Mouse (Mus musculus) c-Kit-positive CD71-positive TER-119-positive erythroid progenitor cells, embryonic 14.5 days (primary cell): ENCODE data around the gene Zmynd11.
"Not testable (repeated sequence)": the region's sequence is repeated elsewhere in the genome, so short reads cannot be mapped to it uniquely, and the experiment has no call there.

ENCODE experiments used
- DNase-seq: peaks from one replicate; pipeline ENCODE4 v3.0.0-alpha.2; 2013; ENCODE audit warnings: low spot score

Gene Zmynd11

DNA sequence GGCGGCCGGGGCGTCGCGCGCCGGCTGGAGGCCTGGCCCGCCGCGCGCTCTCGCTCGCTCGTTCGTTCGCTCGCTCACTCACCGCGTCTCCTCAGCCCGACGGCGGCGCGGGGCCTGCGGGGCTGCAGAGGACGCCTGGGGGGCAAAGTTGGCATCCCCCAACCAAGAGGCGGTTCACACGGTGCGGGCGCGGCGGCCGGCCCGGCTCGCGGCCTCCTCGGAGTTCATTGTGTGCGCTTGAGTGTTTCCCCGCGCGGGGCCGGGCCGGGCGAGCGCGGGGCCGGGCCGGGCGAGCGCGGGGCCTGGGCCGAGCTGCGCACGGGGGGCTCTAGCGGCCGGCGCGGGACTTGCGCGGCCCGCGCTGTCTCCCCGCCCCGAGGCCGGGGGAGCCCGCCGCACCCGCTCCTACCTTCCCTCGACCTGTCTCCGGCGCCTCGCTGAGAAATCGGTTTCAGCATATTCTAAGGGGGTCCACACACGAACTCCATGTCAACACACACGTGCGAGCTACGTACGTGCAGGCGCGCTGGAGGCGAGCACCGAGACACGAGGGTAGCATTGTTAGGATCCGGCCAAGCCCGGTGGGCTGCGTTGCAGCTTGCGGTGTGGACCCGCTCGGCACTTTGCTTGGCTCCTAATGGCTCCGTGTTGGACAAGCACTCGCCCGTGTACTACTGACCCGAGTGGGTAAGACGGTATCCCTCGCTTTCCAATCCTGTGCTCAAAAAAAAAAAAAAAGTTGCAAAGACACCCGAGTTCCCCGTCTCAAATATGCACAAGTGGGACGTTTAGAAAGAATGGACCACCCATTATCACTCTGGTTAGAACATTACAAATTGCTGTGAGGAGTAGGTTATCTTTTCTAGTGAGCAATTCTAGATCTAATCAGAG, at the start of gene Zmynd11:
Zmynd11 (minus strand) TSS at position 685 of the 891 bp plus-strand sequence.
- DNase-seq: peak; percentile 16

DNA sequence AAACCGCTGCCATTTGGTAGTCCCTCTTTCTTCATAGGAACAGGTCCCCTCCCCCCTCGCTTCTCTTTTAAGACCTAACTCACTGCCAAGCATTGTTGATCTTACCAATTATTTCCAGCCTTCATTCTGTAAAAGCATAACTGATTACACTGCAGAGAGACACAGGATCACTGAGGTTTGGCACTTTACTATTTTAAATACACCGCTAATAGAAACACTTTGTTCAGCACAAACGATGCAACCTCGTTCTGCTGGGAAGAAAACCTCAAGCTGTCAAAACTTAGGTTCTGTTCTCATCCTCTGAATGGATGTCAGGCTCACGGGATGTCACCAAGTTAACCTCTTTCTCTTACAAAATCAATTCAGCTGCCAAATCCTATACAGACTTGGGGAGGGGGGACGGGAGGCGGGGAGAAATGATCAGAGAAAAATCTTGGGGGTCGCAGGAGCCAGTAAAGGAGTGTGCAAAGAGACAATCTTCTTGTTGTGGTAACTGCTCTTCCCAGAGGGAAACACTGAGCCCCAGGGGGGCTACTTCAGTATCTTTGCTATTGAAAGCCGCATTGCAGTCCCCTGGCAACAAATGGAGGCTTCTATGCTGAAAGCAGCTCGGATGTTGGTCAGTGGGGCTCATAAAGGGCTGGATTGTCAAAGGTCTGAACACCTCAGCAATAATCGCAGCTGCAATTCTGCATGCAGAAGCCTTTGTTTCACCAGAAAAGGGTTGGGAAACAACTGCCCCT, 30.9 kb upstream of the Zmynd11 start:
- no peak for DNase-seq

DNA sequence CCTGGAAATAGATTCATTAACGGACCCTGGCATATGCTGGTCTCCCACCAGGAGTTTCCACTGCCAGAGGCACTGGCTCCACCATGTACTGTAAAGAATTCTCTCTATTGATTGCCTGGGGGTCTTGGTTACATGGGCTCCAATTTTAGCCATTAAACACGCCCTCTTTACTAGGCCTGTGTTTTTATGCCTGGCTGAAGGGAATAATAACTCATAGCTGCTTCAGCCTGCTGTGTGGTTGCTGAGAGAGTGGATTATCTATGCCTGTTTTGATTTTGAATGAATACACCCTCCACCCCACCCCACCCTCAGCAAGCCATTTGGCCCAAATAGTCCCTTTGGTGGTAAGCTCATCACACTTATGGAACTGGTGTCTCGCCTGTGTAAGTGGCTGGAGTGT, 20.9 kb upstream of the Zmynd11 start:
- DNase-seq: no peak

DNA sequence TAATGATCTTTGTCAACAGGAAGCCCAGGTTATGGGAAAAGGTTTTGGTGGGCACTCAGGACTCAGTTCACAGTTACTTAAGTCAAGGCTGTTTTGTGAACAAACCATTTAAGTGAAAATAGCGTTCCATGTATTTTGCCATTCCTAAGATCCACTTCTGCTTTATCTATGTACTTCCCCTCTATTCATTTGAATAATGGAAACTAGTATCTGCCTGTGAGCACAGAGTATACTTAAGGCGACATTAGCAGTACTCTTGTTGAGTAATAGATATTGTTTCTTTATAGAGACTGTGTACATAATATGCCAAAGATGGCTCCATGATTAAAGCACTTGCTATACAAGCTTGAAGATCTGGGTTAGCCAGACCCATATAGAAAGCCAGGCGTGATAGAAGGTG, 18.6 kb upstream of the Zmynd11 start:
- no peak for DNase-seq

DNA sequence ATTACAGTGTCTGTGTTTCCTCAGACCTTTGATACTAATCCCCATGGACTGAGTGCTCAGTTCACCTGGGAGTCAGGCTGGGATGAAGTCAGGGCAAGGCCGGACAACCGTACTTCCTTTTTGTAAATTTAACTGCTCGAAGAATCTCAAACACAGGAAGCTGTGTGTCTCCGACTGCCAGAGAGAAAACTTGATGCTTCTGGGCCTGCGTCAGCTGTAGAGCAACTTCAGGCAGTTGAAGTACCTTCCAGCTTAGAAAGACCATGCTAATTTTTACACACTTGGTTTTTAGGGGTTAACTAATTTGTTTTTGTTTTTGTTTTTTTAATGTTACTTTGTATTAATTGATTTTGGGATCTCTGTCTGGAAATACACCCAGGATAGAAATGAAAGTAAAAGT, 10.8 kb upstream of the Zmynd11 start:
- DNase-seq: no peak

DNA sequence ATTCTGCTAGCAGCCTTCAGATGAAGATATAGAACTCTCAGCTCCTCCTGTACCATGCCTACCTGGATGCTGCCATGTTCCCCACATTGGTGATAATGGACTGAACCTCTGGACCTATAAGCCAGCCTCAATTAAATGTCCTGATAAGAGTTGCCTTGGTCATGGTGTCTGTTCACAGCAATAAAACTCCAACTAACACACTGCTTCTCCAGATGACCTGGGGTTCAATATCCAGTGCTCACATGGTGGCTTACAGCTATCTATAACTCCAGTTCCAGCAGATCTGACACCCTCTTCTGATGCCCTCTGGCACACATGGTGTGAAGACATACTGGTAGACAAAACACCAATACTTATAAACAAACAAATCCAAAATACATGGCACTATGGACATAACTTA, 8.9 kb upstream of the Zmynd11 start:
- no peak for DNase-seq

DNA sequence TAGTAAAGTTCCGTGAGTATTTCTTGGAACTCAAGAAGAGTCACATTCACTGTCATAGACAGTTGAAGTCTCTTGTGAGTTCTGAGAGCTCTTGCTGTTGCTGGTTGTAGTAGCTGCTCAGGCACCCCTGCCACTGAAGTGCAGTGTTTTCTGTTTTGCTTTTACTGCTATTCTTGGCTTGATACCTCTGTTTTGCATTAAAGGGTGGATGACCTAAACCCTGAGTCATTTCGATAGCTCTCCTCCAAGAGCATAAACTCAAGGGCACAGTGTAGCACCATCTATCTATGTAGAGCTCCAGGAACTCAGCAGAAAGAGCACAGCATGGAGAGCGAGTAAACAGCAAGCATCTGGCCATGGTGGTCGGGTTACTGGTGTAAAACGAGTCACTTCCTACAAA, 2.1 kb upstream of the Zmynd11 start:
- DNase-seq: no peak

DNA sequence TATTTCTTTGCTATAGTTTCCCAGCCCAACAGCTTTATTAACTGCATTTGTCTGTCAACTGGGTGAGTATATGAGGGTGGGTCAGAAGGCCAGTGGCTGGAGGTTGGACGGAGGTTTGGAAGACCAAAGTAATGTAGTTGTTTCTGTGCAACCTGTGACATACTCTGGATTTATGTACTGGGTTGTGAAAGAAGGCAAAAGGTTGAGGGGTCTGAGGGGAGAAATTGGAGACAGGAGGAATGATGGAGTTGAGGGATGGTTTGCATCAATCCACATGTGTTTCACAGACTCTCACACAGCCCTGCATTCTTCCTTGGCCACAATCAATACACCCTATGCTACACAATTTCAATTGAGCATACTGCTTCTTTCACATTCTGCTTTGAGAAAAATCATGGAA, 1.4 kb upstream of the Zmynd11 start:
- DNase-seq: no peak

DNA sequence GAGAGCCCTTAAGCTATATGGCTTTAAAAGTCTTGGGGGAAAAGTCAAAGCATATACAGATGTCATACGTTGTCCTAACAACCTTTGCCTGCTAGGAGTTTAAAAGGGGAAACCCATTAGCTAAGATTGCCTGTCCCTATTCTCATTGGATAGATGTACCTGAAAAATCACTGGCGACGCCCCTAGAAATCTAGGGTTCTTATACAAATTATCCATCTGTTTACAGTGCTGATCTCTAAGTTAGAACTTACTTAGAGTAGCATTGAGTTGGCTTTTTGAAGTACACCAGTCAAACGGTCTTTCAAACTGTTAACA, 364 bp upstream of the Zmynd11 start:
- DNase-seq: no peak

DNA sequence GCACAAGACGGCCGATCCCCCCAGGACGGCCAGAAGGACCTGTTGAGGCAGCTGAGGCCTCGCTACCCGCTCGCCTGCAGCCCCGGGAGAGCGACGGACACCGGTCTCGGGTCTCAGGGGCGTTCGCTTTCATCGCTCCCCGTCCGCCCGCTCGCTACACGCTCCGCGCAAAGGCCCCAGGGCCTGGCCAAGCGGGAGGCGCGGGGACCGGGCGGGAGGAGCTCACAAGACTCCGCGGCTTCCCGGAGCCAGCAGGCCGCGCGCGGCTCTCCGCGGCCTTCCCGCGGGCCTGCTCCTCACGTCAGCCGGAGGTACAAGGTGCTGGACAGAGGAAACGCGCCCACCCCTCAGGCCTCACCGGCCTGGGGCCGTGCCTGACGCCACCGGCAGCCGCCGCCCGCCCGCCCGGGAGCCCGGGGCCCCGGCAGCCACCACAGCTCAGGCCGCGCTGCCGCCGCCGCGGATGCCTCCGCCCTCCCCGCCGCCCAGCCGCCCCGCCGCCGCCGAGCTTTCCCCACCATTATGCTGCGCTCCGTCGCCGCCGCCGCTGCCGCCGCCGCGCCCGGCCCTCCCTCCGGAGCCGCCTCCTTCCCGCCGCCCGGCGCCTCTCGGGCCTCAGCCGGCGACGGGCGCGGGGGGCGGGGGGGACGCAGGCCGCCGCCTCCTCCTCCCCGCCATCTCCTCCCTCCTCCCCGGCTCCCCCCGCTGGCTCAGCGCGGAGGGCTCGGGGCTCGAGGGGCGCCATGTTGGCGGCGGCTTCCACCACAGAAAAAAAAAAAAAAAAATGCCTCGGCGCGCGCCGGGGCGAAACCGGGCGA, 1.1 kb downstream of the Zmynd11 start:
- peak; percentile 51 for DNase-seq

DNA sequence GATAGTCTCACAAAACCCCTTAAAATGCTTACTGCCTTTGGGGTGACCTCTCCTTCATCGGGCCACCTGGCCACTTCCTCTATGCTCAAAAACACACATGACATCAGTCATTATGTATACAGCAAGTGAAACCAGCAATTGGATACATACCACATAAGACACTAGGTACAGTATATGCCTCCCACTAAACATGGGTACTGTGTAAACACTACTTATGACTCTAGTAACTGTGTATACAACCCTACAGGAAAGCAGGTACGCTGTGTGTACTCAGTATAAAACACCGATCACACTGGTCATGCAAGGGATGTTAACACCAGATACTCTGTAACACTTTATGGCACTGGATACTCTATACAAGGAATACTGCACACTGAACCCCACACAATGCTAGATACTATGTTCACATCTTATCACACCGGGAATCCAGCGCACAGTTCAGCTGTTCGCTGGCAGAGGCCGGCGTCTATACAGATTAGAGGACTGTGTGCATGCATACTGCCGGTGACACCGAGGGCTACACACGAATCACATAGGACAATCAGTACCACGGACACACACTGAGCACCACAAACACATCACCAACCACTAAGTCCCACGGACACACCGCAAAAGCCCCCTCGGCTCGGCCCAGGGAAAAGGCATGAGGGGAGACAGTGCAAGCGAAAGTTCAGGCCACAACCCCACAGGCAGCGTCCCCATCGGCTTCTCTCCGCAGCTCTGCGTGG, 1.9 kb downstream of the Zmynd11 start:
- peak; percentile 64 for DNase-seq

DNA sequence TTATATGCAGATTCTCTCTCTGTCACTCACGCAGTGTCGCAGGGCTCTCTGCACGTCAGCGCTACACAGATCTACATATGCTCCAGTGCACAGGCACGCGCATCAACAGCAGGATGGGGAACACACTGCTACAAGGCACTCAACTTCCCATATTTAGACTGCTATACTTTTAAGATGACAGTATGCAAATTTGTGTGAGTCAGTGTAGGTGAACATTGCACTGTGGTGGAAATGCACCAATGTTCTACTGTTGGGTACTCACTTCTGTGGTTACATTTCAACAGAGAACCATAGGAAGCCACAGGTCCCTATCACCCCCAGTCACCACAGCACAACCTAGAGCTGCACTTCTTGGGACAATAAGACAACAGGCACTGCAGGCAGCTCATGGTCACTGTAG, 5.1 kb downstream of the Zmynd11 start:
- DNase-seq: peak; percentile 28

DNA sequence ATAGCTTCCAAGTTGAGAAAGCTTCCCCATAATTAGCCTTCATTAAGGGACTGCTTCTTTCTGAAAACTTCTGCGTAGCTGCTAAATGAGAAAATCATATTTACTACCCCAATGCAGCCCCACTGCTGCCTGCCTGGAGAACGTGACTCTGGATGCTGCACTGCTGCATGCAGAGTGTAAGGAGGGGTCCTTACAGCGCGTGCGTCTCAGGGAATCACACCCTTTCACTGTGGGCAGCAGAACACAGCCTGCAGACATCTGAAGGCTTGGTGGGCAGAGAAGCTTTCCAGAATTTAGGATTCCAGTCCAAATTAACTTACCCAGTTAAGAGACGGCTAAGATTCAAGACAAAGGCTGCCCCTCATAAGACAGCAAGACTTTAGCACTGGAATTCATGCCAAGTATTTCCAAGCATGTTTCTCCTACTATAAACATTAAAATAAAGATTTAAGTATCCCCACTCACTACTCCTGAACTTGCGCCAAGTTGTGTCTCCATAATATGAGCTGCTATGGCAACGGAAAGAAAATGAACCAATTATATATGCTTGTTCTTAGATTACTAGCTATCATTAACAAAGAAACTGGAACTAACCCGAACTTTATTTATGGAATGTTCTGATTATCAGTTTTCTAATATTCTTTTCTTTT, 7.2 kb downstream of the Zmynd11 start:
- DNase-seq: no peak

DNA sequence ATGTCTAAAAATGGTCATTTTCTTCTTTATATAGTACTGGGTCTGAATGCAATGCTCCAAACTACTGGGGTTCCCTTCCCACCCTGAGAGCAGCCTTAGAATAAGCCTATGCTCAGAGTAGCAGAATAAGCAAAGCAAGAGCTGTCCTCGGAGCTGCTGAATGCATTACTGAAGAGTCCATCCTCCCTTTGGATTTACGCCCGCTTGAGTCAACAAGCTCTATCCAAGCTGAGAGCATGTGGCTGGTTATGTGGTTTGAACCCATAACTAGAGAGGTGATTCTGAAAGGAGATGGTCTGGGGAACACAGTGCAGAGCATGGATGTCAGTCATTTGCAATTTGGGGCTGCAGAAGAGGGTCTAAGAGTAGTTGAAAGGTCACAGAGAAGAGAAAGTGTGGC, 11.4 kb downstream of the Zmynd11 start:
- no peak for DNase-seq

DNA sequence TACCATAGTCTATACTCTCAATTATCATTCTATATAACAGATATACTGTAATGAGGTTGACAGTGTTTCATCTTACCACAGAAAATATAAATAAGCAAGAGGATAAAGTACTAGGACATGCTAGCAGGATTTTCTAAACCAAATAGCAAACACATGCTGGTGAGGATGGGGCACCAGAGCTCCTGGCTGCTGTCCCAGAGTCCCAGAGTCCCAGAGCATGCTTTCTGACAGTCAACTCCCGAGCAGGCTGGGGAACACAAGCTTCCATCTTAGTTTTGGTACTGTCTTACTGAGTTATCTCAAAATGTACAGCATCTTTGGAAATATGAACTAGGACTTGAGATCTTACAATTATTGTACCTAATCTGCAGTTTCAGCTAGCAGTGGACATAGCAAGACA, 14.8 kb downstream of the Zmynd11 start:
- no peak for DNase-seq

DNA sequence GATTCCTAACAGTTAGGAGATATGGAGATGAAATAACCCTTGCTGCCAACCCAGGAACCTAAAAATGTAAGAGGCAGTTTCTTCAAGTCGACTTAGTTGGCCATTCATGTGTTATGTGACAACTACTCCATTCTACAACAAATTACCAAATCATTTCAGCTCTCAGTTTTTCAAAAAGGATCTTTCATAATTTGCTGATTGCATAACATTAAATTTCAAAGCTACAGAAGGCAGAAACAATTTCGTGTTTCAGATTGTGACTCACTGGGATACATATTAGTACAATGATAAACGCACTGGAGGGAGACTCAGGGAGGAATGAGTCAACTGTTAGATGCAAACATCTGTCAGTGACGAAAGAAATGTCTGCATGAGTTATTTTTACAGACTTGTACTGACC, 15.3 kb downstream of the Zmynd11 start:
- no peak for DNase-seq

DNA sequence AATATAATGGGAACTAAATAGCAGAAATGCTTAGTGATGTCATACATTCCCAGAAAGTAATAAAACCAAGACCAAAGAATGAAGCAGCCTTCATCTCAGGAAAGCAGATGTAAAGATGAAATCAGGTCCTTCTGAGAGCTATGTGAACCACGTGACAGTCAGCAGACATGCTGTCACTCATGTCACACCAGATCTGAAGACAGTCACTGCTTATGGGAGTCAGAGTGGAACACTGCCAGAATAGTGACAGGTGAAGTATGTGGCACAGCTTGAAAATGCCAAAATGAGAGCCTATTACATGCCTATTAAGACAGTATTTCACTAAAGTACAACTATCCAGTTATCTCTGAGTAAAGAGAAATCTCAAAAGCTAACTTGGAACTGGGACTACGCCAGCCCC, 26.9 kb downstream of the Zmynd11 start:
- no peak for DNase-seq

DNA sequence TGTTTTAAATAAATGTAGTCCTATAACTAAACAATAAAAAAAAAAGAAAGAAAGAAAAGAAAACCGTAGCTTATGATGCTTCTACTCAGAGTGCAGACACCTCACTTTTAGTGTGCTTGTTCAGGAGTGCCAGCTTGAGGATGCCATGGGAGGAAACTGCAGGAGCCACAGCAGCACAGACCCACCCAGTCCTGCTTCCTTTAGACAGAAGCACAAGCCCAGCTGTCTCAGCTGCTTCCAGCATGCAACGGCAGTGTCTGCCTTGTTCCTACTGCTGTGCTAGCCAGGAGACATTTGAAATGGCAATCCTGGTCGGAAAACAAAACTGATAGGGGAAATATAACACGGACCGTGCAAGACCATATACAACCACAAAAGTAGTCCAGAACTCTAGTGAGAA, 28.1 kb downstream of the Zmynd11 start:
- no peak for DNase-seq

DNA sequence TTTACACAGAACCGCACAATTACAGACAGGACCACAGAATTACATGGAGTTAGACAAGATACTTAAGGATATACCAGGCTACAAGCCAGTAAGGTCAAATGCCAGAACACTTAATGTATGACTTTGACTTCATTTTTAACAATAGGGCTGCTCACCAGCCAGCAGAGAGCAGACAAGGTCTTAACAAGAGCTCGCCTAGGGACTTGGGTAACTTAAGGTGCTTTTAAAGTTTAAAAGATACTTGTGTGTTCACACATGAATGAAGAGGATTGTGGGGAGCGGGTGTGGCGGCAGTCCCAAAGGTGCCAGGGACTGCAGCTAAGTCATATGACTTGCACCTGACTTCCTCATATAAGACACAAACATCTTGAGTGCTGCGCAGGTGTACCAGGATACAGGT, 32.9 kb downstream of the Zmynd11 start:
- not testable (repeated sequence) for DNase-seq

DNA sequence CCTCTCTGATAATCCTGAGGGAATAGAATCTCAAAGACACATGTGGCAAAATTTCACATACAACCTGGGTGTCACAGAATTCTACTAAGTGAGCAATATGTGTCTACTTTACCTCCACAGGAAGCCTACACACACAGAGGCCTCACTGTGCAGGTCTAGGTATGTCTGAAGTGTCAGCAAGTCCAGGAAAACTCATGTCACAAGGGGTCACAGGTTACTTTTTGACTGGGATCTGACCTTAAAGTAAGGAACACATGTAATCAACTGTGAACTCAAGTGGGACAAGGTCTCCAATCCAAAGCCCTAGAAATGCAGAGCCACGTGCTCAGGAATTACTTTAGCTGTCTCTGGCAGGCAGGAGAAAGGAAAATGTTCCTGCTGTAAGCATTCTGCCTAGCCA, 36.1 kb downstream of the Zmynd11 start:
- DNase-seq: no peak

DNA sequence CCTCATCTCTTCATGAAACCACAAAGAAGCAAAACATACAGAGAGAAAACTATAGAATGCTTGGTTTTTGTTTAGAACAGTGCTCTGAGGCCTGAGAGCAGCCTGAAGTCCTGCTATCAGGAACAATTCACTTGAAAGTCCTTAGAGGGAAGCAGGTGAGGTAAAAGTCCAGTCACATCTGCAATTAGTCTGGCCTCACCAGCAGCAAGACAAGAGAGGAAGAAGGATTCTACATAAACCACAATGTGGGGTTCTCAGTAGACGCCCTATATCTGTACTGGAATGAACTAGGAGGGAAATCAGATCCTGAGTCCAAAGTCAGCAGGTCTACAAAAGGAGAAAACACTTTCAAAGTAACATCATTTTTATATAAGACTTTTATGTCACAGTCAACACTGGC, 49.9 kb downstream of the Zmynd11 start:
- DNase-seq: no peak
